Mouse (Mus musculus) spleen, adult 12 weeks (tissue): ENCODE data around the gene Klk1b5.

Source experiments
- DNase-seq: peaks from one replicate; pipeline ENCODE4 v3.0.0; 2022; ENCODE audit warnings: low spot score

Gene Klk1b5

DNA sequence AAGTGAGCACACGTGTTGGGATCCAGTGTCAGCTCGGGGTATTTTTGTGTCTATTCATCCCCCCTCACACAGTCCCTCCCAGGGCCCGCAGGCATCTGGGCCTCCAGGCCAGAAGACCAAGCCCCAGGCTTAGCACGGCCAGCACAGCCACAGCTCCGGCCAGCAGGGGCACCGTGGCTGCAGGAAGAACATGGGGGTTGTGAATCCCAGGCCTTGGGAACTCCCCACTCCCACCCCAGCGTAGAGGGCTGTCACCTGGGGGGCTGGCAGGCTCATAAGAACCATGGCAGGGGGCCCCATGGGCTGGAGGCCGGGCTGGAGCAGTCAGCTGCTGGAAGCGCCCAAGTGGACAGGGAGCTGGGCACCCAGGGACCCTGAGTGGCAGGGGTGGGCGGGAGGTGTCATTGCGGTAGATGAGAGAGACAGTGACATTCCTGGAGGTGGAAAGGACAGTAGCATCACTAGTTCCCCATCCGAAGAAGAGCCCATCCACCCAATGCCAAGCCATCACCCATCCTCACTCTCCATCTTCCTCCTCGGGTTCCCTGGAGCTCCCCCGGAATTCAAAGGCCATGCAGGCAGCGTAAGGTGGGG lies 37.4 kb downstream of the Klk1b5 start:
- DNase-seq = no peak

DNA sequence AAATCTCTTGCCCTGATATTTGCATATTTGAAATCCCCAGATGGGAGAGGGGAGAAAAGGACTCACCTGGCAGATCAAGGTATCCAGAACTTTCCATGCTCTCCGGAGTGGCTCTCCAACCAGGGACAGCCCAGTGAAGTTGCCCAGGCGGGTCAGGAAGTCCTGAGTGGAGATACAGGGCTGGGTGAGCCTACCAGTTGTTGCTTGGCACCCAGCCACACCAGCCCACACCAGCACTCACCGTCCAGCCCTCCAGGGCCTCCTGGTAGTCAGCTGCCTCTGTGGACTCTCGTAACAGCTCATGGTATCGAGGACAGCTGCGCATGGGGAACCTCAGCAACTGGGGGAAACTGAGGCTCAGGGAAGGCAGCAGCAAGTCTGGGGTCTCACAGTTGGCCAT lies 39.2 kb downstream of the Klk1b5 start:
- DNase-seq = no peak

DNA sequence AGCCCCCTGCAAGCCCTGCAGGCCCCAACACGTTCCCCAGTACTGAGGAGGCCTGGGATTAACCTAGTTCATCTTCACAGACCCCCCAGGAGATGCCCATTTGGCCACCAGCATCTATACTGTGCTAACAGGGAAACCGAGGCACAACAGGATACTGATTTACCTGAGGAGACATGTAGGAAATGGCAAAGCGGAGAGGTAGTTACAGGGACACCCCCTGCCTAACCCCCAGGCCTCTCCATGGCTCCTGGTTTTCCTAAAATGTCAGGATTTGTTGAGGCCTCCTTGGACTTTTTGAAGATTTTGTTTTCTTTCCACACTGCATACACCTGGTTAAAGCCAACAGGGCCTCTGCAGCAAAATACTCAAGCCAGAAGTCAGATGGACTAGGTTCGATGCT lies 41.5 kb downstream of the Klk1b5 start, which contains the start of gene Acp4:
Gene Acp4, minus strand, starts transcription at position 101 of the 400 bp plus-strand sequence.
- no peak for DNase-seq

DNA sequence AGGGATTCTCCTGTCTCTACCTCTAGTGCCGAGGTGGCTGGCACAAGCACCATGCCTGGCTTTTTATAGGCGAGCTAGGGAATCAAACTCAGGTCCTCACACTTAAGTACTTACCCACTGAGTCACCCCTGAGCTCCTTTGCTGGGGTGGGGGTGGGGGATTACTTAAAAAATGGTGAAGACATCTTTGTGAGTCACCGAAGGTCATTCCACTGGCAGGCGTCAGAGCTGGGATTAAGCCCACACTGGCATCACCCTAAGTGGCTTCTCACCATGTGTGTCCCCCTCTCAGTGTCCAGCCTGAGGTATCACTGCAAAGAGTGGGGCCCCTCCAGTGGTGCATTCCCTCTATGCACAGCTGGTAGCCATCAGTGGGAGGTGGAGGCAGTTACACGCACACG lies 44.7 kb downstream of the Klk1b5 start:
- no peak for DNase-seq

DNA sequence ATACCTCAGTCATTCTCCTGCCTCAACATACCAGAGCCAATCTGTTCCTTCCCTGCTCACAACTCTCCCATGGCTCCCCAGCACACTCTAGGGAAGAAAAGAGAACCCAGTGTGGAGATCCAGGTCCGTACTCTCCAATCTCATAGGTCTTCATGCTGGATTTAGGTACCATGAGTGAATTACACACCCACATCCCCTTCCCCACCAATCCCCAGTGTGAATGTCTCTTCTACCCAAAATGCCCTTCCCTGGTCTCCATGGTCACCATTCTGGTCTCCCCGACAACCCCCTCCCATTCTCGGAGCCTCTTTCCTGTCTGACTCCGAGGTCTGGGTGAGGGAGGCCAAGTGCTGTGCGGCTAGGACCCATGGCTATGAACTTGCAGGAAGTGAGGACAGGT lies 45.4 kb downstream of the Klk1b5 start, which contains the start of gene Gm15517:
Gene Gm15517, plus strand, starts transcription at position 301 of the 400 bp plus-strand sequence.
- no peak for DNase-seq

DNA sequence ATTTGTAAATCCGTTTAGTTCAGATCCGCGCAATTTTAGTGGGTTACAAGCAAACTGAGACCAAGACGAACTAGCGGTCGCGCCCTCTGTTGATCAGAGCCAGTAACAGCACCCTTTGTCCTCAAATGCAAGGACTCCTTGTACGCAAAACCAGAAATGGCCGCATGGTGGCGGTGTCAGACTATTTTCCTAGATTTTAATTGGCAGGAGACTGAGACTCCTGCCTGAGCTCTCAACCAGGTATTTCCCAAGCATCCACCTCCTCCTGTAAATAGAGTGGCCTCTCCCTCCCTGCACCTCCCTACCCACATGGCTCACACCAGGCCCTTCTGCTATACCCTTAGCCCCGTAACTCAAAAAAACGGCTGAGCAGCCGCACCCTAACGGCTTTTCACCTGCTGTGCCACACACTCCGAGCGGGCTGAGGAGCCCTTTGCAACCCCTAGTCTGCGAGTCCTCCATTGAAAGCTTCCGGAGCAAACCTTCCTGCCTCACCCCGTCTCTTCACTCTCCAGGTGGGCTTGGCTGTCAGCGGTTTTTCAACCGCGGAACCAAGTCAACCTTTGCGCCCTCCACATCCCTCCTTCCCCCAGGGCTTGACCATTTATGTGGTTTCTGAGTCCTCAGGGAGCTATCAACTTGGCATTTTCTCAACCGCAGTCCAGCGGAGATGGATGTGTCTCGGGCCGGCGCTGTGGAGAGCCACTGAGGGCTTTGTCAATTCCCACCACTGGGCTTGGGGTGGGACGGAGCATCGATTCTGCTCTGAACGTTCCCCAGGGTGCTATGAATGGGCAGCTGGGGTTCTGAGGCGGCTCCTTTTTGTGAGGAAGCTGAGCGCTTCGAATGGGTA lies 47.3 kb downstream of the Klk1b5 start:
- DNase-seq = peak; percentile 87

DNA sequence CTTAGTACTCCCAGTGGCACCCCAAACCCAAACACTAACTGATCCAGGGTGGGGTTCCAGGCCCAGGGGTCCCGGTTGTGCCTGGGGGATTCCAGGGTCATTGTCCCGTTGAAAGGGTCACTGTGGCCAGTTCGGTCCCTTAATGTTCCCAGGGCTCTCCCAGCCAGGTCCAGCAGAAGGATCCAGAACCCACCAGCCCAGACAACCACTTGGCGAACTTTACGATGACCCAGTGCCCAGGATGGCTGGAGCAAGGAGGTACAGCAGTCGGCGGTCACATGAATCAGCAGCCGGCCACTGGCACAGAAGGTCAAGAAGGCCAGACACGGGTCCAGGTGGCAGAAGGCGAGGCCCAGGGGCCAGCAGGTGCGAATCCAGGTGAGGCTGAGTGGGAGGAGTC lies 52.4 kb downstream of the Klk1b5 start:
- no peak for DNase-seq

DNA sequence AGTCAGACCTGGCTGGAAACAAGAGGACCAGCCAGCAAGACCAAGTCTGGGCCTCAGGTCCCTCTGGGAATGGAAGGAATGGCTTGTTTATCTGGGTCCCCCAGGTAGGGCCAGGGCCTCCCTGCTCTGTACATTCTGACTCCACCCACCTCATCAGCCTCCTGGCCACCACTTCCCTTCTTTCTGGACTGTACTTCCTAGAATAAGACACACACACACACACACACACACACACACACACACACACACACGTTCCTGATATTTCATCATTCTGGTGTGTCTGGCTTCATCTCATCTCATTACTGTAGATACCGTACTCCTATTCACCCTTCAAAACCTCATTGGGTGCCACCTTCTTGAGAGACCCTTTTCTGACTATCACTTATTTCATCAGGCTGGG lies 53.7 kb downstream of the Klk1b5 start:
- no peak for DNase-seq
